Mouse (Mus musculus) 3T3-L1 (cell line): Measurements from ENCODE around the gene Mast3.

Source experiments
- DNase-seq: peaks from one replicate; pipeline ENCODE4 v3.0.0-alpha.2; 2015; ENCODE audit warnings: low read depth, low spot score

The Mast3 gene

GRCm38 (mm10) chr8:70746676-70747075 is 58.2 kb downstream of the Mast3 start:
- no peak for DNase-seq

- DNase-seq, result no peak
These were observed 59.1 kb downstream of the Mast3 start for GRCm38 (mm10) chr8:70745691-70746220.

DNA sequence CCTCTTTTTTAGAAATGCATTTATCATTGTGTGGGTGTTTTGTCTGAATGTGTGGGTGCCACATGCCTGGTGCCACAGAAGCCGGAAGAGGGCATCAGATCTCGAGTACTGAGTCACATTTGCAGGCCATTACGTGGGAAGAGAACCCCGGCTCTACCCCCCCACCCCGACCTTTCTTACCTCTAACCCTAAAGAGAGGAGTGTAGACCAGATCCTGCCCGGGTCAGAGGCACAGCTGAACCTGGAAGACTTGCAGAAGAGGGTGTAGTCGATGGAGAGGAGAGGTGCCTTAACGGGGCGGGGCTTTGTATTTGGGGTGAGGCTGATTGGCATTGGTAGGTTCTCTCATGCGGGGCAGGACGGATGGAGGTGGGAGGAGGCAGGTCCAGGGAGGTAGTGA is 60.0 kb downstream of the Mast3 start:
- no peak for DNase-seq

GRCm38 (mm10) chr8:70743656-70744590 is 60.9 kb downstream of the Mast3 start:
- no peak for DNase-seq

GRCm38 (mm10) chr8:70742981-70743655 is 61.7 kb downstream of the Mast3 start:
- no peak for DNase-seq

GRCm38 (mm10) chr8:70742176-70742575 is 62.7 kb downstream of the Mast3 start:
- DNase-seq, result no peak

DNA sequence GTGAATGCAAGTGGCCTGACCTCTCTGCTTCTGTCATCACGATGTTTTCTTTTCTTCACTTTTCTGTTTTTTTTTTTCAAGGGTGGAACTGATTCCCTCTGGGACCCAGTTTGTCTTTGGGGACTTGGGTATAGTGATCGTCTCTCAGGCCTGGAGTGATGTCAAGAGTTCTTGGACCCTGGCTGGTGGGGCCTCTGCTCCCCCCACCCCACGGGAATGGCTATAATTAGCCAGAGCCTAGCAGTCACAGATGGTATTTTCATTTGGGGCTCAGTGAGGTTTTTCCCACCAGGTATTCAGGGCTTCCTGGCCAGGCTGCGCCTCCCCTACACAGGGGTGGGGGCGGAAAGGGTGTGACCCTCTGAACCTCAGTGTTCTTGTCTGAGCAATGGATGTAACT is 63.2 kb downstream of the Mast3 start:
- DNase-seq, result no peak

DNA sequence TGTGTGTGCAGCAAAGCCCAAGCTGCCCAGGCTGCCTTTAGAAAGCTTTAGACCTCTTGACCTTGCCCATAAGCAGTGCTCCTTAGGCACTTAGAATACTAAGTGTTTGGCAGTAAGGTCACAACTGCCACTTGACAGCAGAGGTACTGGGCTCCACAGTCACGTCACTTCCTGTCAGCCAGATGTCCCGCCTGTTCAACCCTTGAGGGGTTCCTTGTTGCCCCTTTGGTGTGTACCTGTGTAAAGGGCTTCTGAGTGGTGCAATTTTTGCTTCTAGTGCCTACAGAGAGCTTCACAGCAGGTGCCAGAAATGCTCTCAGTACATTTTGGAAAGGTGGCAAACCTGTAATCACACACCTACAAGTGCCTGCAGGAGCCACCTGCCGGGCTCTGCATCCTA is 66.6 kb downstream of the Mast3 start:
- no peak for DNase-seq

DNA sequence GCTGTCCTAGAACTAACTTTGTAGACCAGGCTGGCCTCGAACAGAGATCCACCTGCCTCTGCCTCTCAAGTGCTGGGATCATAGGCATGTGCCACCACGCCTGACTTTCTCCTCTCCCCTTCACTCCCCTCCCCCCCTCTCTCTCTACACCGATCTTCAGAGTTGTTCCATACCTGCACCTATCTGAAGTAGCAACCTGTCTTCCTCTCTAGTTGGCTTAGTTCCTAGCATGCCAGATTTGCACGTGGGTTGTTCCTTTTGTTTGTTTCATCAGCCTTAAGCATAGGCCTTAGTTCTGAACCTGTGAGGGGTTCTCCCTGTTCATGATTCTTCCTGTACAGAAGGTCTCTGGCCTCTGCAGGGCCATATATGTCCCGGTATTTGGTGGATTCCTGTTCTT is 67.1 kb downstream of the Mast3 start:
- no peak for DNase-seq

GRCm38 (mm10) chr8:70730956-70731355 is 73.9 kb downstream of the Mast3 start:
- DNase-seq, result no peak

DNA sequence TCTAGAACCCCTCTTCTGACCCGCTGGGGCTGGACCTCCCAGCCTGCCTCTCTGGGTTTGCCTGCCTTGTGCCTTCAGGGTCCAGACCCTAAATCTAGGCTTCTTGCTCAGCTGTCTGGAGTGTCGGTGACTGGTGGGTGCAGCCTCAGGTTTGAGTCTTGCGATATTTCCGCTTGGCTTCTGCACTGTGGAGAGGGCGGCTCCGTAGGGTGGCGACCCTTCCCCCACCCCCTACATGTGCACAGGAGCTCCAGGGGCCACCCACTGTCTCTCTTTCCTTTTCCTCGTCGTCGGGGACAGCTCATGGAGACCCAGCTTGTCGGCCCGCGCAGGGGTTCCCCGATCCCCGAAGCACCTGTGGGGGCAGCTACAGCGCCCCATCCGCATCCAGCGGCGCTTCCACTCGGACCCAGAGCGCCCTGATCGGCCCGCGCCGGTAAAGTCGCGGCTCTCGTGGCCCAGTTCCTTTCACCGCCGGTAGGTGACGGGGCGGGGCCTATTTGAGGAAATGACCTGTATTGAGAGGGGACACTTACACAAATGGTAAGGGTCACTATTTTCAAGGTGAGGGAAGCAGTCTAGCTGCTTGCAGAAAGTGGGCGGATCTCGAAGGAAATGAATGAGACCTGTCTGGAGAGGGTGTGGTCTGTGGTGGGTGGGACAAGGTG is 74.9 kb downstream of the Mast3 start:
- DNase-seq, result no peak
